Mouse (Mus musculus) MEL (cell line): ENCODE data around the gene Cfdp1. TPM values are rescaled to one million over a fixed set of nuclear protein-coding genes. Genes with fewer than 3 reads are reported as not detected.

Experiments used
- DNase-seq: peaks from one replicate; pipeline ENCODE4 v3.0.0; 2011; ENCODE audit warnings: low read depth, low spot score
- H3K27ac ChIP-seq: 2 replicates; pipeline ENCODE4 v1.5.1; 2012; ENCODE audit warnings: low read depth, mild to moderate bottlenecking, control low read depth, low read length, moderate library complexity; ENCODE audit not compliant: control insufficient read depth
- H3K27me3 ChIP-seq, 2 experiments: fragments of 150-350 bp in 1 of 2; sonication (generic) in 1 of 2; 2 replicates each; pipeline ENCODE4 v1.6.1; 2012; ENCODE audit warnings: low read length in 2 of 2, mild to moderate bottlenecking in 2 of 2, improper control_type of control experiment in 1 of 2, moderate library complexity in 1 of 2; ENCODE audit not compliant: insufficient read depth in 2 of 2, control insufficient read depth in 1 of 2
- H3K36me3 ChIP-seq, 2 experiments: 2 replicates each; pipeline ENCODE4 v1.6.1; 2012 to 2014; ENCODE audit warnings: low read length in 2 of 2, improper control_type of control experiment in 1 of 2, inconsistent platforms in 1 of 2, mild to moderate bottlenecking in 1 of 2; ENCODE audit not compliant: insufficient read depth in 2 of 2, control insufficient read depth in 1 of 2
- H3K4me1 ChIP-seq, 2 experiments: fragments of 150-350 bp in 1 of 2; sonication (generic) in 1 of 2; 2 replicates each; pipeline ENCODE4 v1.6.1; 2012; ENCODE audit warnings: low read length in 2 of 2, improper control_type of control experiment in 1 of 2, mild to moderate bottlenecking in 1 of 2; ENCODE audit not compliant: insufficient read depth in 2 of 2, control insufficient read depth in 1 of 2
- H3K4me3 ChIP-seq, 2 experiments: fragments of 150-350 bp in 1 of 2; sonication (generic) in 1 of 2; 2 replicates each; pipeline ENCODE4 v1.5.1; 2012; ENCODE audit warnings: low read depth in 2 of 2, low read length in 2 of 2, mild to moderate bottlenecking in 2 of 2, moderate library complexity in 2 of 2, control low read depth in 1 of 2, improper control_type of control experiment in 1 of 2; ENCODE audit not compliant: control insufficient read depth in 1 of 2, insufficient read depth in 1 of 2
- H3K79me2 ChIP-seq: 2 replicates; pipeline ENCODE4 v1.6.1; 2012; ENCODE audit warnings: mild to moderate bottlenecking, low read length, moderate library complexity; ENCODE audit not compliant: control insufficient read depth, poor library complexity, insufficient read depth
- H3K9ac ChIP-seq: 2 replicates; pipeline ENCODE4 v1.6.1; 2012; ENCODE audit warnings: low read depth, mild to moderate bottlenecking, control low read depth, low read length, moderate library complexity; ENCODE audit not compliant: control insufficient read depth, poor library complexity, severe bottlenecking
- H3K9me3 ChIP-seq: fragments of 150-350 bp; sonication (generic); replicated peaks from 2 replicates; pipeline ENCODE4 v1.6.1; 2012; ENCODE audit warnings: mild to moderate bottlenecking, low read length, improper control_type of control experiment, moderate library complexity; ENCODE audit not compliant: insufficient read depth
- CHD1 ChIP-seq: IDR thresholded peaks from 2 replicates; pipeline ENCODE4 v1.6.1; 2012; ENCODE audit warnings: low read depth, mild to moderate bottlenecking, inconsistent platforms, low read length, improper control_type of control experiment
- CTCF ChIP-seq, 3 experiments: IDR thresholded peaks in 2 of 3; conservative IDR thresholded peaks in 1 of 3; 2 replicates each; pipeline ENCODE4 v1.5.1; 2011 to 2012; ENCODE audit warnings: low read length in 3 of 3, low read depth in 2 of 3, mild to moderate bottlenecking in 2 of 3, improper control_type of control experiment in 1 of 3, inconsistent platforms in 1 of 3, mixed read lengths in 1 of 3, moderate library complexity in 1 of 3; ENCODE audit not compliant: control insufficient read depth in 1 of 3, insufficient read depth in 1 of 3, poor library complexity in 1 of 3, severe bottlenecking in 1 of 3
- E2F4 ChIP-seq: IDR thresholded peaks from 2 replicates; pipeline ENCODE4 v1.6.1; 2011; ENCODE audit warnings: low read depth, low read length, improper control_type of control experiment, borderline replicate concordance
- ETS1 ChIP-seq: IDR thresholded peaks from 2 replicates; pipeline ENCODE4 v1.6.1; 2012; ENCODE audit warnings: low read depth, mild to moderate bottlenecking, inconsistent platforms, low read length, improper control_type of control experiment, moderate library complexity
- GABPA ChIP-seq: IDR thresholded peaks from 2 replicates; pipeline ENCODE4 v1.6.1; 2012; ENCODE audit warnings: low read depth, mild to moderate bottlenecking, inconsistent platforms, low read length, improper control_type of control experiment, moderate library complexity
- GATA1 ChIP-seq: IDR thresholded peaks from 2 replicates; pipeline ENCODE4 v1.6.1; 2011; ENCODE audit warnings: low read depth, low read length, improper control_type of control experiment
- MAFK ChIP-seq: IDR thresholded peaks from 2 replicates; pipeline ENCODE4 v1.6.1; 2011; ENCODE audit warnings: low read depth, mild to moderate bottlenecking, low read length, improper control_type of control experiment, borderline replicate concordance
- MAX ChIP-seq: IDR thresholded peaks from 2 replicates; pipeline ENCODE4 v1.6.1; 2011; ENCODE audit warnings: low read length, improper control_type of control experiment
- MEF2A ChIP-seq: IDR thresholded peaks from 2 replicates; pipeline ENCODE4 v1.6.1; 2014; ENCODE audit warnings: low read depth, mild to moderate bottlenecking, inconsistent platforms, low read length, improper control_type of control experiment; ENCODE audit not compliant: poor library complexity, insufficient replicate concordance, severe bottlenecking; ENCODE audit errors: extremely low read depth
- MYB ChIP-seq: IDR thresholded peaks from 2 replicates; pipeline ENCODE4 v1.6.1; 2011; ENCODE audit warnings: mild to moderate bottlenecking, low read depth, low read length, improper control_type of control experiment
- MYC ChIP-seq: IDR thresholded peaks from 2 replicates; pipeline ENCODE4 v1.6.1; 2011; ENCODE audit warnings: low read depth, mild to moderate bottlenecking, low read length, improper control_type of control experiment, moderate library complexity
- NRF1 ChIP-seq: IDR thresholded peaks from 2 replicates; pipeline ENCODE4 v1.6.1; 2014; ENCODE audit warnings: low read depth, mild to moderate bottlenecking, inconsistent platforms, low read length, improper control_type of control experiment, moderate library complexity; ENCODE audit not compliant: poor library complexity, insufficient read depth, severe bottlenecking
- POLR2AphosphoS2 ChIP-seq: IDR thresholded peaks from 2 replicates; pipeline ENCODE4 v1.6.1; 2011; ENCODE audit warnings: low read length, improper control_type of control experiment
- POLR2AphosphoS5 ChIP-seq: IDR thresholded peaks from 2 replicates; pipeline ENCODE4 v1.6.1; 2012; ENCODE audit warnings: low read depth, borderline replicate concordance, mild to moderate bottlenecking, inconsistent platforms, low read length, moderate library complexity, mixed read lengths
- RAD21 ChIP-seq: IDR thresholded peaks from 2 replicates; pipeline ENCODE4 v1.6.1; 2011; ENCODE audit warnings: mild to moderate bottlenecking, low read depth, low read length, improper control_type of control experiment
- RCOR1 ChIP-seq: IDR thresholded peaks from 2 replicates; pipeline ENCODE4 v1.6.1; 2012; ENCODE audit warnings: low read depth, mild to moderate bottlenecking, inconsistent platforms, low read length, improper control_type of control experiment
- SIN3A ChIP-seq: IDR thresholded peaks from 2 replicates; pipeline ENCODE4 v1.6.1; 2012; ENCODE audit warnings: low read length, improper control_type of control experiment, inconsistent platforms
- TAL1 ChIP-seq: IDR thresholded peaks from 2 replicates; pipeline ENCODE4 v1.6.1; 2012; ENCODE audit warnings: mild to moderate bottlenecking, inconsistent platforms, low read length, moderate library complexity, mixed read lengths
- TBP ChIP-seq: IDR thresholded peaks from 2 replicates; pipeline ENCODE4 v1.8.0; 2011; ENCODE audit warnings: low read depth, low read length, improper control_type of control experiment
- TCF12 ChIP-seq: IDR thresholded peaks from 2 replicates; pipeline ENCODE4 v1.6.1; 2014; ENCODE audit warnings: low read depth, mild to moderate bottlenecking, inconsistent platforms, low read length, improper control_type of control experiment, moderate library complexity
- UBTF ChIP-seq: IDR thresholded peaks from 2 replicates; pipeline ENCODE4 v1.6.1; 2012; ENCODE audit warnings: low read depth, mild to moderate bottlenecking, inconsistent platforms, low read length, improper control_type of control experiment, moderate library complexity, borderline replicate concordance; ENCODE audit not compliant: insufficient read depth
- ZC3H11A ChIP-seq: IDR thresholded peaks from 2 replicates; pipeline ENCODE4 v1.6.1; 2012; ENCODE audit warnings: low read depth, mild to moderate bottlenecking, inconsistent platforms, low read length, improper control_type of control experiment
- ZMIZ1 ChIP-seq: IDR thresholded peaks from 2 replicates; pipeline ENCODE4 v1.6.1; 2012; ENCODE audit warnings: low read depth, mild to moderate bottlenecking, inconsistent platforms, low read length, improper control_type of control experiment, moderate library complexity
- ZNF384 ChIP-seq: IDR thresholded peaks from 2 replicates; pipeline ENCODE4 v1.6.1; 2012; ENCODE audit warnings: low read depth, mild to moderate bottlenecking, inconsistent platforms, low read length, improper control_type of control experiment
- polyA plus RNA-seq, 2 experiments: library from polyadenylated mRNA; stranded (reverse) in 1 of 2; unstranded in 1 of 2; fragments of >175 nt in 1 of 2; fragments of >200 nt in 1 of 2; gene quantifications; 2 replicates each; pipeline versions ENCODE4 v1.2.1 to v1.2.4; 2012; ENCODE audit warnings: low replicate concordance in 2 of 2, low read depth in 1 of 2; ENCODE audit not compliant: insufficient read length in 2 of 2, insufficient read depth in 1 of 2, missing spikeins in 1 of 2
- total RNA-seq: library from RNA; depleted of rRNA; stranded (reverse); fragments of 300-350 nt; gene quantifications from 2 replicates; pipeline ENCODE4 v1.2.3, GENCODE M21; 2012

Gene Cfdp1
- total and polyA plus RNA-seq, 3 experiments, result 185 to 214 TPM; not detected in 1

GRCm38 (mm10) chr8:111870379-111870778, 16.3 kb upstream of the Cfdp1 start:
- Histone ChIP-seq H3K9ac (no peak overlapping the region), H3K9me3 (no peaks in the 10 kb centered on the region), H3K4me1 (peaks cover 4 to 17% of the 10 kb centered on the region in 2 experiments; a peak in 3 of 4 replicates), H3K36me3 (peaks cover 0 to 10% of the 10 kb centered on the region in 2 experiments; a peak in 2 of 4 replicates), H3K27me3 (no peaks in the 10 kb centered on the region), H3K27ac (no peak overlapping the region), H3K79me2 (no peaks in the 10 kb centered on the region), H3K4me3 (no peak overlapping the region)
- DNase-seq, result peak; percentile 64
- TF ChIP-seq CTCF (IDR thresholded peaks at IDR 0.05 in 2 of 3, conservative IDR thresholded peaks at IDR 0.05 in 1 of 3; ENCODE audit: control insufficient read depth in 1 of 3, insufficient read depth in 1 of 3, low read depth in 2 of 3, low read length in 3 of 3, poor library complexity in 1 of 3, severe bottlenecking in 1 of 3) (no peak), SIN3A (no peak), MYB (no peak), ETS1 (0 out of 2 replicates have a peak, but pooled peaks have one; percentile 15), NRF1 (no peak), GATA1 (no peak), ZNF384 (peak; percentile 79), RAD21 (no peak), TAL1 (no peak)

GRCm38 (mm10) chr8:111868664-111869063, 14.6 kb upstream of the Cfdp1 start:
- H3K27me3 ChIP-seq, result no peaks in the 10 kb centered on the region
- peaks cover 4 to 14% of the 10 kb centered on the region in 2 experiments; a peak in 3 of 4 replicates for H3K4me1 ChIP-seq
- peaks cover 0 to 10% of the 10 kb centered on the region in 2 experiments; a peak in 2 of 4 replicates for H3K36me3 ChIP-seq
- TF ChIP-seq CHD1 (no peak), GATA1 (no peak), NRF1 (no peak), TAL1 (no peak), UBTF (no peak), ETS1 (no peak), POLR2AphosphoS2 (no peak), GABPA (no peak), TCF12 (no peak), SIN3A (no peak), MEF2A (no peak), ZMIZ1 (no peak), RCOR1 (no peak), ZC3H11A (no peak), MAX (no peak), MYC (no peak), TBP (no peak), MAFK (no peak), E2F4 (no peak), POLR2AphosphoS5 (no peak)
- H3K4me3 ChIP-seq, result no peak overlapping the region
- H3K79me2 ChIP-seq, result no peaks in the 10 kb centered on the region
- no peak for DNase-seq
- no peaks in the 10 kb centered on the region for H3K9me3 ChIP-seq
- no peak overlapping the region for H3K27ac ChIP-seq
- H3K9ac ChIP-seq, result no peak overlapping the region
